Mouse (Mus musculus): Measurements from ENCODE around the gene Bace1. TPM values are rescaled to one million over a fixed set of nuclear protein-coding genes. Genes with fewer than 3 reads are reported as not detected.
A peak's percentile ranks its signal among the peaks of the same experiment; 100 is the strongest.

Gene Bace1
- total RNA-seq, 2 experiments from 2014 or later = 37.5 to 47.4 TPM

DNA sequence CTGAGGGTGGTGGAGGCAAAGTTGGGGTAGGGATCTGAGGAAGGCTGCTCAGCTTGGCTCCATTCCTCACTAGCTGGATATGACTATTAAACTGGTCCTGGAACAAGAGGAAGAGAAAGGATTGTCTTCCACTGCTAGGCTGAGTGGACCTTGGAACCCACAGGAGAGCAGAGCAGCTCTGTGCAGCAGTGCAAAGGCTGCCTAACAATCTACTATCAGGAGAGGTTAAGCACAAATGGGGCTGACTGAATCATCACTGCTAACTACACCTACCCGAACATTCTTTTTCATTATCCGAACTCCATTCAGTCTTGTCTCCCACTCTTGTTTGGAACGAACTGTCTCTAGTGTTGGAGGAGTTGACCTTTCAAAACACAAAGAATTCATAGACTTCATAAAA, 30.8 kb downstream of the Bace1 start:
- intact Hi-C loops (cut with DNase I) = no loop called here
- no peak for DNase-seq

DNA sequence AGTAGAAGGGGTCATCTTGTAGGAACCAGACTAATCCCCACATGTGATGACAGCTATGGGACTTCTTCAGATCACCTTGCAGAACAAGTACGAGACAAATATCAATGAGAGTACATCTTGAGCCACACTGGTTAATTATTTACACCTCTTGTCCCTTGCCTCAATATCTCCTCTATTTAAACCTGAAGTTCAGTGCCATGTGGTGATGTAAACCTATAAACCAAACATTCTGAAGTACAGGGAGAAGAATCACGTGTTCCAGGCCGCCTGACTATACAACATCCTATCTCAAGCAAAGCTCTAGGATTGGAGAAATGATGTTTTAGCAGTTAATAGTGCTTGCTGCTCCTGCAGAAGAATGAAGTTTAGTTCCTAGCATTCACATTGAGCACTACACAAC, 31.9 kb downstream of the Bace1 start:
- no peak for DNase-seq
- intact Hi-C loops (cut with DNase I) = no loop called here

DNA sequence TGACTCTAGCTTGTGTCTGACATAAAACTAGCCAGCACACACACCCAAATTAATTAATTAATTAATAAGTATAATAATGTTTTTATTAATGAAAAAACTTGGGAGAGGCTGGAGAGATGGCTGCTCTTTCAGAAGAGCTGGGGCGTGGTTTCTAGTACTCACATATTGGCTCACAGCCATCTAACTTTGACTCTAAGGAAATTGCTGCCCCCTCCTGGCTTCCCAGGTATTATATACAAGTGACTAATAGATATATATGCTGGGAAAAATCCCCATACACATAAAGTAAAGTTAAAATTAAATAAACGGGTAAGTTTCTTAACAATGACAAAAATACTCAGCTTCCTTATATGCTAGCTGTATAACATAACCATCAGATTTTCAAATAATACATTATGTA, 39.5 kb downstream of the Bace1 start:
- DNase-seq = no peak
- intact Hi-C loops (cut with DNase I) = loop anchor here (5.0 kb wide), 1 partner anchor 51 kb away; the partner anchor contains the start of gene Cep164

DNA sequence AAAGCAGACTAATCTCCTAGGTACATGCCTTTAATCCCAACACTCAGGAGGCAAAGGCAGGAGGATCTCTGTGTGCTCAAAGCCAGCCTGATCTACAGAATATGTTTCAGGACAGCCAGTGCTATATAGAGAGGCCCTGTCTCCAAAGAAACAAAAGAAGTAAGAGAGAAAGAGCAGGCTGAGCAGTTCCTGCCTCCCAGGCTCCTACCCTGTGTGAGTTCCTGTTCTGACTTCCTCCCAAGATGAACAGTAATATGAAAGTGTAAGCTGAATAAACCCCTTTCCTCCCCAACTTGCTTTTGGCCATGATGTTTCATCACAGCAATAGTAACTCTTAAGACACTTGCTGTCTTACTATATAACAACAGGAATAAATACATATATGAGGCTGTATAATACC, 55.3 kb downstream of the Bace1 start:
- intact Hi-C loops (cut with DNase I) = no loop called here
- no peak for DNase-seq

DNA sequence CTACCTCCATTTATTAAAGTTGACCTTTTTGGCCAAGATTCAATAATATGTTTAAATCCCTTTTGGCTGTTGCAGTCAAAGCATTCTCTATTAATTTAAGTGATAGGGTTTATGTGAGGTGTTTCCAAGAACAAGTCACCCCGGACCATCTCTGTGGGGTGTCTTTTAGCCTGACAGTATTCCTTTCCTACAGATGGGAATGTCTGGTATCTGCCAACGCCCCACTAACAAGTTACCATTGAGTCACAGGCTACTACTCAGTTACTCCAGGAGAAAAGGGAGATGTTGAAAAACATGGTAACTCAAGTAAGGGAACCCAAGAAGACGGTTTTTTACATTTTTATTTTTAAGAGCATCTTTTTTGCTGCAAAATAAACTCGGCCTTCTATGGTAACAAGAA, 66.8 kb downstream of the Bace1 start:
- no peak for DNase-seq
- intact Hi-C loops (cut with DNase I) = no loop called here

DNA sequence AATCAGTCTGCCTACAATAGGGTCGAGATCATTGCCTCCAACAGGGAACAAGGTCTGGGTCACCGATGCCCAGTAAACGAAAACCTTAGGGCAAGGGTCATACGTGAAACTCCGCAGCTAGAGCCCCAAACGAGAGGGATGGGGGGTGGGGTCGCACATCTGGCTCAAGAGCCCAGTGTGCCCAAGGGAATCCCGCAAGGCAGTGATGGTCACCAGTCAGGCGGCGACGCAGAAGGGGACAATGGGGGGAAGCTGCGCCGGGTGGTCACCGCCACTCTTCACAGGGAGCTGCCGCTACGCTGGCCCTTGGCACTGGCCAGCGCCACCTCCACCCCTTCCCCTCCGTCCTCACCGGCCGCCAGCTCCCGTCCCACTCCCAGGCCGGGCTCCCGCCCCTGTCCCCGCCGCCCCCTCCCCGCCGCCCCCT, 67.4 kb downstream of the Bace1 start:
- DNase-seq = no peak
- intact Hi-C loops (cut with DNase I) = no loop called here

DNA sequence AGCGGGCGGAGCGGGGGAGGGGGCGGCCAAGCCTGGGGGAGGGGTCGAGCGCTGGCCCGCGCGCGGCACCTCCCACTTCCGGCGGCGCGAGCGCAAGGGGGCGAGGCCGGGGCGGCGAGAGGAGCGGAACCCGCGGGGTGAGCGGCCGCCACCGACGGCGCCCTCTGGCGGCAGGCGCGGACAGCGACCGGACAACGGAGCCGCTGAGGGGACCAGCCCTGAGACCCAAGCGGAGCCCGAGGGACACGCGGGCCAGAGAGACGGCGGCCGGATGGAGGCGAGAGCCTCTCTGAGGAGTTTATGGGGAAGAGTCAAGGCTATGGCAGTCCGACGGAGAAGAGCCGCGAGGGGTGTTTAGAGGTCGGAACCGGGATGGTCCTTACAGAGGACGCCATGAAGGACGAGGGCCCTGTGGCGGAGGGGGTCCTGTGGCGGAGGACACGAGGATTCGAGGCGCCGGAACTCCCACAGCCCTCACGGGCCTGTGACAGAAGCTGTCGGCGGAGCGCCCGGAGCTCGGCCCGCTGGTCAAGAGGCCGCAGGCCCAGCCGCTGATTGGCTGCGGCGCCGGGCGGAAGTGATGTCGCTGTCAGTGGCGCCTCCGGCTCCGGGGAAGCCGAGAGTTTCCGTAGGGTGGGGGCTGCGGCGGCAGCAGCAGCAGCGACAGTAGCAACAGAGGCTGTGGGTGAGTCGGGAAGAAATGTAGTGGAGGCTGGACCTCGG, 68.1 kb downstream of the Bace1 start, which contains the start of the genes Pcsk7 and Rnf214:
Pcsk7 (plus strand) TSS at position 143 of the 723 bp plus-strand sequence.
Rnf214 (minus strand) TSS at position 557 of the 723 bp plus-strand sequence.
- DNase-seq = peak; percentile 85 to 92
- intact Hi-C loops (cut with DNase I) = no loop called here

DNA sequence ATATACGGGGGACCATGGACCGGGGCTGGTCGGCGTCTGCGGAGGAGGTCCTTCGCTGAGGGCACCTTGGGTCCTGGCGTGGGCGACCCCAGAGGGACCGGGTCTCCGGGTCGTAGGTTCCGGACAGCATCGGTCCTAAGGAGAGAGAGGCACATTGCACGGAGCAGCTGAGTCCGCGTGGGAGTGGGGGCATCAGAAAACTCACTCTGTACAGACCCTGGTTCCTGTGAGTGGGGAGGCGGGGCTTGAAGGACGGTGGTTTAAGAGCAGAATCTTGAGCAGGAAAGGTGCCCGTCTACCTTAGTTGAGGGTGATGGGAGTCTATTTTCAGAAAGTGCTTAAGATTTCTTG, 68.7 kb downstream of the Bace1 start:
- peak in 1 of 2 experiments; percentile 25 for DNase-seq
- intact Hi-C loops (cut with DNase I) = no loop called here

DNA sequence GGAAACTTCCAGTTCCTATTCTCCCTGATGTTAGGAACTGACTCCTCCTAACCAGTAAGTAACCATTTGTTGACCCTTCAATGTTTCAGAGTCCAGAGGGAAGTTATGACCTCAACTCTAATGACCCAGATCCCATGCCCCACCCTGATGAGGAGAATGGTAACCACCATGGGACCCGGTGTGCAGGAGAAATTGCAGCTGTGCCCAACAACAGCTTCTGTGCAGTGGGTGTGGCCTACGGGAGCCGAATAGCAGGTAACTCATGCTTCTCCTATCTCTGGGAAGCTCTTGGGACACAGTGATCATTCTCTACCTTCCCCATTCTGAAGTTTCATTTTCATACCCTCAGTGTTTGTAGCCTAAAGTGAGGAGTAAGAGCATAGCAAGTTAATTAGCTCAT, 72.6 kb downstream of the Bace1 start:
- intact Hi-C loops (cut with DNase I) = loop anchor here (2.0 kb wide), 1 partner anchor 26 kb away; the partner anchor contains the start of gene Tagln
- DNase-seq = no peak

DNA sequence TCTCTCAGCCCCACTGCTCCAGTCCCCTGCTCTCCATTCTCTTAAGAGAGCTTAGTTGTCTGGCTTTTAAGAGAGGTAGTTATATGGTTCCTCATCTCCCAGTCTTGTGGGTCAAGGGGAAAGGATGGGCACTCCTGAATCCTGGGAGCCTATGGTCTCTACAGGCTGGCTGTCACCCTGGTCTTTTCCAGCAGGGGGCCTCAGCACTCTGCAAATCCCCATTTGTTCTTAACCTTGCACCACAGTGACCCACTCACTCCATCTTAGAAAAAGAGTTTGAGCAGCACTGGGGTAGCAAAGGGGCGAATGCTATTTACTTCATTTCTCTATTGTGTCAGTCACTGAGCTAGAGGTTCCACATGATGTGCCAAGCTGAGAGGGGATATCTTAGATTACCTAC, 73.3 kb downstream of the Bace1 start:
- intact Hi-C loops (cut with DNase I) = loop anchor here (2.0 kb wide), 1 partner anchor 25 kb away; the partner anchor contains the start of gene Tagln
- peak; percentile 52 to 63 for DNase-seq

Other genes starting within 250 kb of the Bace1 start
- 1 to 10 TPM; 2.1 to 3.8 TPM for gene Cep164, start 9.9 kb upstream of the Bace1 start, total RNA-seq (2021)
- 10 to 100 TPM in 1 of 2 experiments, 1 to 10 TPM in 1; 9.4 to 10.5 TPM for gene Pcsk7, start 67.9 kb downstream of the Bace1 start, total RNA-seq (2021)
- gene Rnf214, start 68.3 kb downstream of the Bace1 start, total RNA-seq (2021) = 10 to 100 TPM; 21.6 to 24.7 TPM
- 10 to 100 TPM; 23.0 to 32.1 TPM for gene Tagln, start 97.5 kb downstream of the Bace1 start, total RNA-seq (2021)
- gene Sidt2, start 116.7 kb downstream of the Bace1 start, total RNA-seq (2021) = 10 to 100 TPM; 61.1 to 74.9 TPM
- 10 to 100 TPM; 24.7 to 26.8 TPM for gene Pafah1b2, start 174.1 kb downstream of the Bace1 start, total RNA-seq (2021)
- gene Sik3, start 174.2 kb downstream of the Bace1 start, total RNA-seq (2021) = 10 to 100 TPM; 28.6 to 43.1 TPM

Data from gastrocnemius, postnatal 36 days (tissue).